In genomic region chr3:103278561-103279181, GRCm38 (mm10) we compare ENCODE assay signal across 7 mouse cellular contexts. TPM values are rescaled to one million over a fixed set of nuclear protein-coding genes. Genes with fewer than 3 reads are reported as not detected.
DNase-seq lines count a peak whose midpoint lies in the region; ATAC-seq lines count a peak whose summit lies in the region.

No protein-coding gene starts in this region.

- H3K27me3 ChIP-seq in forebrain, embryonic 14.5 days (replicated peaks; ENCODE audit: control insufficient read depth, insufficient read depth, low read length), result no peaks in the 10 kb centered on the region
- no peaks in the 10 kb centered on the region for H3K27me3 ChIP-seq in intestine, embryonic 14.5 days (replicated peaks; ENCODE audit: control insufficient read depth, insufficient read depth, low read length)
- H3K27me3 ChIP-seq in liver, embryonic 16.5 days (ENCODE audit: control insufficient read depth, insufficient read depth, low read depth, low read length), result no peaks in the 10 kb centered on the region

- ATAC-seq in forebrain, embryonic 14.5 days, result no peak
- peak; percentile 17; the same call in 1 of the 2 replicates for ATAC-seq in intestine, embryonic 14.5 days (replicated peaks; ENCODE audit: low FRiP score, low TSS enrichment, low read depth)
- no peak for ATAC-seq in liver, embryonic 16.5 days (ENCODE audit: low read depth)

- WGBS in forebrain, embryonic 14.5 days, result 10% methylated on average over 11 of the region's 11 CpGs
- 9% methylated on average over 11 of the region's 11 CpGs for WGBS in intestine, embryonic 14.5 days
- 17% methylated on average over 11 of the region's 11 CpGs for WGBS in liver, embryonic 16.5 days (ENCODE audit: insufficient replicate concordance)

- peak overlapping the region; percentile 97 for H3K9ac ChIP-seq in forebrain, embryonic 14.5 days (ENCODE audit: low read length)
- peak overlapping the region; percentile 97 for H3K9ac ChIP-seq in intestine, embryonic 14.5 days (ENCODE audit: low read length)
- peak overlapping the region; percentile 99 for H3K9ac ChIP-seq in liver, embryonic 16.5 days (ENCODE audit: low read depth, low read length)

- H3K4me3 ChIP-seq in brown adipose tissue, adult 24 weeks (ENCODE audit: insufficient read depth, low read depth, low read length), result peak overlapping the region; percentile 94
- peak overlapping the region; percentile 100 for H3K4me3 ChIP-seq in forebrain, embryonic 14.5 days (ENCODE audit: low read depth, low read length)
- peak overlapping the region; percentile 100 for H3K4me3 ChIP-seq in intestine, embryonic 14.5 days (ENCODE audit: low read depth, low read length)
- peak overlapping the region; percentile 100 for H3K4me3 ChIP-seq in liver, embryonic 16.5 days (ENCODE audit: low read depth, low read length)

- DNase-seq in spleen, postnatal 10 days (ENCODE audit: low spot score in 2 of 2), result peak; percentile 57
- DNase-seq in spleen, postnatal 36 days (ENCODE audit: low spot score in 2 of 2), result no peak
- peak; percentile 16 for DNase-seq in forebrain, embryonic 14.5 days (ENCODE audit: low spot score)
- peak; percentile 77 for DNase-seq in intestine, embryonic 14.5 days (ENCODE audit: low spot score)
- peak; percentile 28 for DNase-seq in right cerebral cortex, postnatal 4 days

- 0 out of 2 replicates have a peak overlapping the region, but pooled peaks have one; percentile 39 for H3K27ac ChIP-seq in brown adipose tissue, adult 24 weeks (replicated peaks; ENCODE audit: low read depth, low read length)
- H3K27ac ChIP-seq in forebrain, embryonic 14.5 days (ENCODE audit: low read depth, low read length), result peak overlapping the region; percentile 99
- H3K27ac ChIP-seq in intestine, embryonic 14.5 days (ENCODE audit: low read depth), result peak overlapping the region; percentile 95
- peak overlapping the region; percentile 91 for H3K27ac ChIP-seq in liver, embryonic 16.5 days (ENCODE audit: low read length)

- peak overlapping the region; percentile 48 for H3K4me2 ChIP-seq in forebrain, embryonic 14.5 days (ENCODE audit: low read length)
- peak overlapping the region; percentile 76 for H3K4me2 ChIP-seq in intestine, embryonic 14.5 days (ENCODE audit: low read length)
- H3K4me2 ChIP-seq in liver, embryonic 16.5 days (ENCODE audit: low read depth, low read length), result peak overlapping the region; percentile 68

- H3K9me3 ChIP-seq in forebrain, embryonic 14.5 days (replicated peaks; ENCODE audit: control insufficient read depth, low read length), result no peaks in the 10 kb centered on the region
- H3K9me3 ChIP-seq in intestine, embryonic 14.5 days (ENCODE audit: control insufficient read depth, low read length), result no peaks in the 10 kb centered on the region
- no peaks in the 10 kb centered on the region for H3K9me3 ChIP-seq in liver, embryonic 16.5 days (replicated peaks; ENCODE audit: control insufficient read depth, low read length)

- 0 out of 2 replicates have a peak, but pooled peaks cover 9% of the 10 kb centered on the region for H3K36me3 ChIP-seq in forebrain, embryonic 14.5 days (ENCODE audit: control insufficient read depth, insufficient read depth, low read length)
- H3K36me3 ChIP-seq in intestine, embryonic 14.5 days (ENCODE audit: control insufficient read depth, insufficient read depth, low read length), result peaks cover 4% of the 10 kb centered on the region
- H3K36me3 ChIP-seq in liver, embryonic 16.5 days (ENCODE audit: control insufficient read depth, insufficient read depth), result no peaks in the 10 kb centered on the region; the same call in 1 of the 2 replicates

- peaks cover 4% of the 10 kb centered on the region; the same call in 1 of the 2 replicates for H3K4me1 ChIP-seq in brown adipose tissue, adult 24 weeks (ENCODE audit: control insufficient read depth, insufficient read depth, insufficient read length, low read length)
- peaks cover 17% of the 10 kb centered on the region for H3K4me1 ChIP-seq in forebrain, embryonic 14.5 days (ENCODE audit: control insufficient read depth, insufficient read depth, low read length)
- H3K4me1 ChIP-seq in intestine, embryonic 14.5 days (replicated peaks; ENCODE audit: control insufficient read depth, insufficient read depth, low read length), result peaks cover 8% of the 10 kb centered on the region
- peaks cover 14% of the 10 kb centered on the region for H3K4me1 ChIP-seq in liver, embryonic 16.5 days (ENCODE audit: control insufficient read depth, low read depth, low read length)

RNA-seq across cellular contexts. Expression of gene Trim33, which starts 0.4 kb away (rescaled TPM):
- 9.6 and 23.0 TPM in 2 replicates for polyA plus RNA-seq in brown adipose tissue, adult 24 weeks (2012; ENCODE audit: insufficient read depth, insufficient read length, missing spikeins)
- polyA plus RNA-seq in forebrain, embryonic 14.5 days (2014; fragmentation: Nextera tagmentation; extraction: Ambion mirVana), result 20.1 and 21.8 TPM in 2 replicates
- polyA plus RNA-seq in intestine, embryonic 14.5 days (2014; fragmentation: Nextera tagmentation; extraction: Ambion mirVana), result 23.0 and 29.6 TPM in 2 replicates
- 5.1 and 6.1 TPM in 2 replicates for polyA plus RNA-seq in liver, embryonic 16.5 days (2015; fragmentation: Nextera tagmentation; extraction: Ambion mirVana)

Comparison
In these comparisons a context has a peak if more than half of its experiments do, and no peak if none do; other contexts are left out.
1. DNase-seq: peak in spleen, postnatal 10 days (2 of 2), forebrain, embryonic 14.5 days (single experiment), intestine, embryonic 14.5 days (single experiment) and right cerebral cortex, postnatal 4 days (single experiment); none in spleen, postnatal 36 days (0 of 2).
2. H3K27ac ChIP-seq: peak in every context shown above with its lines; median percentile 99 in forebrain, embryonic 14.5 days; 95 in intestine, embryonic 14.5 days; 91 in liver, embryonic 16.5 days; 39 in brown adipose tissue, adult 24 weeks.
3. Peak in every context shown above with its lines, with median percentiles within 50 percentile points of each other: H3K4me3 ChIP-seq, H3K4me2 ChIP-seq and H3K9ac ChIP-seq.